Mouse (Mus musculus): ENCODE results near the gene Hmgcll1. TPM values are rescaled to one million over a fixed set of nuclear protein-coding genes. Genes with fewer than 3 reads are reported as not detected.

Gene Hmgcll1
- 0.37 and 0.55 TPM in 2 replicates for polyA plus RNA-seq (2015; fragmentation: Nextera tagmentation; extraction: Ambion mirVana)

DNA sequence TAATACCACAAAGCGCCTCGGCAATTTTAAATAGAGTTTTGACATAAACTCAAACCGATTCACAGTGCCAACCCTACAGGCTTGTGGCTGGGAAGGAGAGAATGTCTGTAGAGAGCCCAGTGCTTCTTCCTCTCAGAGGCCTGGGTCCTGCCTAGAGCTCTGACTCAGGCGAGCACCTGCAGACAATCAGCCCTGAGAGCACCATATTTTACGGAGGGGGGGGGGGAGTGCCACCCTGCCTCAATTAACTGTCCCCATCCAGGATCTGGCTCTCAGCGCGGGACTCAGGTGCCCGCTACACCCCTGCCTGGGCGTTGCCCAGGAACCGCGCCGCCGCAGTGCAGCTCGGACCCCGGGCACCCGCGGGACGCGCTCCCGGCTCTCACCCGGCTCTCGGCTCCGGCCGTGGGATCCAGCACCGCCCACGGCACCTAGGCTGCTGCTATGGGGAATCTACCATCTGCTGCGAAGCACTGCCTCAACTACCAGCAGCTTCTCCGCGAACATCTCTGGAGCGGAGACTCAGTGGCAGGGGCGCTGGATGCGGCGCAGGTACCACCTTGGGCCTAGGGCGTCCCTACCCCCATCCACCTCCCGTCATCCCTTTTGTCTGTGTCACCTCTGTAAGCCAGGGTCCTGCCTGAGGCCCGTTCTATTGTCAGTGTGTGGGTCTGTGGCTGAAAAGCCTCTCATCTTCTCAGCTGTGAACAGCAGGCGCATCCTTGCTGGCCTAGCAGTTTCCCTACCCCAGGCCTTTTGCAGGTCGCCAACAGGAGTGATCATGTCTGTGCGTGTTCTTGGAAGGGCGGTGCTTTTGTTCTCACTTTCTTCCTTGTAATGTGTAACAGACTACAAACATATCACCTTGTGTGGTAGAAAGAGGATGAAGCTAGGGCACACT lies at the start of gene Hmgcll1:
Gene Hmgcll1, plus strand, starts transcription at position 225 of the 901 bp plus-strand sequence.

Other genes with a start within 250 kb of the Hmgcll1 start
- not detected in 2 replicates for gene Bmp5, start 239.5 kb upstream of the Hmgcll1 start, polyA plus RNA-seq (2015; fragmentation: Nextera tagmentation; extraction: Ambion mirVana)
- gene Gfral, start 198.8 kb downstream of the Hmgcll1 start, polyA plus RNA-seq (2015; fragmentation: Nextera tagmentation; extraction: Ambion mirVana), result not detected in 2 replicates